Mouse (Mus musculus) cerebellum, adult 18-20 months (tissue): Measurements from ENCODE around the gene Ptprg.

Experiments used
- DNase-seq, 2 experiments: peaks; one replicate each; pipeline ENCODE4 v3.0.0; 2021

Ptprg gene

DNA sequence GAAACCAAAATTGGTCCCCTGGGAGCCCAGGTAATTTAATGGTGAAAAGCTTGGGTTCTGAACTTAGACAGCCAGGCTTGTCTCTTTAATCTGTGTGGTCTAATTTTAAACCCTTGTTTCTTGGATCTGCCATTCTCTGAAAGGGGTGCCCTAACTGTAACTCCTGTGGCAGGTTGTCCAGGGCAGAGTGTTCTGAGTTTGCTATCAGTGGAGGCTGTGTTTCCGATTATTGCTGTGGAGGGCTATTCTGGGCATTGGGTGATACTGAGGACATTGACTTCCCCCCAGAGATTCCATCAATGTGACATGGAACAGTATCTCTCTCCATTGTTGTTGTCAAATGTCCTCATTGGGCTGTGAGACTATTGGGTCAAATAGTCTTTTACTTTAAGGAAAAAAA is 134.2 kb downstream of the Ptprg start:
- no peak for DNase-seq

- no peak for DNase-seq
These were observed 134.8 kb downstream of the Ptprg start for GRCm38 (mm10) chr14:11688142-11688541.

DNA sequence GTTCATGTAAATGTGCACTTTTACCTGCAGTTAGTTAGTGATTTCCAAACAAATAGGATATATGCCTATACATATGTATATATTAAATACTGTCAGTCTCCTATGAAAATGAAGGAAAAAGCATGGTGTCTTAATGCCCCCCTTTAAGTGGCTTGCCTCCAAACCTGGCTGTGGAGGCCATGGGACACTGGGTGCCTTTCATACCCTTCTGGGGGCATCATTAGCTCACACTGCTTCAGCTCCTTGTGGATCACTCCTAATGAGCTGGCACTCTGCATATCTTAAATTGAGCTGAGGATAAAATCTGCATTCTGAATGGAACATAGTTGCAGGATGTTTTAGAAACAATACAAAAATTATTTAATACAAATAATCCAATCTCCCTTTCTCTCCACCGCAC is 136.7 kb downstream of the Ptprg start:
- DNase-seq, result no peak

DNA sequence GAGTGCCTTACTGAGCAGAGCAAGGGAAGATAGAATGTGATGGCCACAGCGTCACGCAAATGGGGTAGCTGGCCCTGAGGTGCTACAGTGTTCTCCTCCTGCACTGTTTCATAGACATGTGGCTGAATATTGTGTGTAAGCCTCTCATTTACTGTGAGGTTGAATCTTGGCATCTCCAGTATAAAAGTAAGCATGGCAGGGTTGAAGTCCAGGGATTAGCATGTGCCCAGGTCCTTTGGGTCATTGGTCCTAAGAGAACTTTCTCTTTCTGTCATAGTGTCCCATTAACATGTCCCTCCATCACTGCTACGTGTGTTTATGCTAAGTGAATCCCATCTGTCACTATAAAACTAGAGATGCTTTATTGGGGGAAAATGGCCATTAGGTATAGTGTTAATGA is 138.2 kb downstream of the Ptprg start:
- DNase-seq, result no peak

- no peak for DNase-seq
These were observed 145.5 kb downstream of the Ptprg start for GRCm38 (mm10) chr14:11698880-11699279.

- no peak for DNase-seq
These were observed 146.3 kb downstream of the Ptprg start for GRCm38 (mm10) chr14:11699654-11700053.

GRCm38 (mm10) chr14:11701516-11702249 is 148.4 kb downstream of the Ptprg start:
- DNase-seq, result no peak

- no peak for DNase-seq
These were observed 149.6 kb downstream of the Ptprg start for GRCm38 (mm10) chr14:11702770-11703477.

- DNase-seq, result no peak
These were observed 151.5 kb downstream of the Ptprg start for GRCm38 (mm10) chr14:11704871-11705270.

DNA sequence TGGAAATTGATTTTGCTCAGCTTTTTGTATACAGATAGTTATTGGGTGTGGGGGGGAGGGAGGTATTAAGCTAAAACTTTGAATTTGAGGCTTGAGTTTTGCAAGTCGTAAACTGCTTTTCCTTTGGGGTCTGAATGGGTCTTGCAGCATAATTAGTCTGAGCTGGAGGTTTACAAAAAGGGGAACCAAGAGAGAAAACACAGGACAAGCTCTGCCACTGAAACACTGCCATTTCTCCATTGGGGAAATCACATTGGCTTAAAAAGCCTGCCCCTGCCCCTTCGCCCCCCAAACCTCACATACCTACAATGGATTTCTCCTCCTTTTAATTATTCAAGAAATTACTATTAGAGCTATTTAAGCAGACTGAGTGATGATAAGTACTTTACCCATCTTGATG is 156.0 kb downstream of the Ptprg start:
- no peak for DNase-seq

DNA sequence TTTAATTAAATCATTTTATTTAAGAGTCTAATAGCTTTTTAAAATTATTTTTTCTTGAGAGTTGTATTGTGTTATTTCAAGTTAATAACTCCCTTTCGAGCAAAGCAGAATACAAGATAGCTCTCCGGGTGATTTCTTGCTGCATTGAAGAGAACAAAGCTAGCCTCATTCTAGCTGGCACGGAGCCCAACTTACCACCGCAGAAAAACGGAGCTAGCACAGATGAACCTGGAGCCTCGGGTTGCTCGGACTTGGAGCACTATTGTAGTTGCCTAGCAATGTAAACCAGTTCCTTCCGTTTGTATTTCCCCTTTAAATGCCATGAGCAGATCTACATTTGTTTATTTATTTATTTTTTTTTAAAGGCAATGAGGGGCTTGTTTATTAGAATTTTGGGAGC is 156.5 kb downstream of the Ptprg start:
- DNase-seq, result peak; percentile 72 to 75

GRCm38 (mm10) chr14:11710410-11711122 is 157.2 kb downstream of the Ptprg start:
- no peak for DNase-seq

DNA sequence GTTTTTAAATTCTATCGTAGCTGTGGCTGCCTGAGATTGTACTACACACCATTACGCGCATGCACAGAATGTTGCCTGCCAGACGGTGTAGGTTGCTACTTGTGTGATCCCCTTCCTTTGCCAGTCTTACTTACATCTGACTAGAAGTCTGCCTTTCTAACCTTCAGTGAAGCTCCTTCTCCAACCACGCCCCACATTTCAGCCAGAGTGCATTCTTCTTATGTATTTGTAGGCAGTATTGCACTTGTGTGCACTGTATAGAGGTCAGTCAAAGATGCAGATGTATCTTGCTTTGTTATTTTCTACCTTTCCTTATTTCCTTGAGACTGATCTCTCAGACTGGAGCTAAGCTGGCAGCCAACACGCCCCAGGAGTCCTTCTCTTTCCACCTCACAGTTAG is 158.8 kb downstream of the Ptprg start:
- no peak for DNase-seq

- no peak for DNase-seq
These were observed 162.9 kb downstream of the Ptprg start for GRCm38 (mm10) chr14:11716230-11716629.

DNA sequence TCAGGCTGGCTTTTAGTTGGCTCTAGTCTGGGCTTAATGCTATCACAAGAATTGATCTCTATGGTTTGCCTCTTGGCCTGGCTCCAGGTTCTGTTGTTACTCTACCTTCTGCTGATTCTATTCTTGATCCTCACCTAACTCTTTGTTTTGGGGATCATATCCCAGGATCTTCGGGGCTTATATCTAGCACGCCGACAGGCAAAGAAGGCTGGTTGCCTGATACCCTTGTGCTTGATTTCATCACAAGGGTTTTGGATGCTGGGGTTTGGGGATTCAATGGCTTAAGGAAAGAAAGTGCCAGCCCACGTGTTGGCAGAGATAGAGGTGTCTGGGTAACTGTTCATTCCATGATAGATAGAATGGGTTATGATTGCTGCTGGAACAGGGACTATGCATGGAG is 164.9 kb downstream of the Ptprg start:
- DNase-seq, result no peak

DNA sequence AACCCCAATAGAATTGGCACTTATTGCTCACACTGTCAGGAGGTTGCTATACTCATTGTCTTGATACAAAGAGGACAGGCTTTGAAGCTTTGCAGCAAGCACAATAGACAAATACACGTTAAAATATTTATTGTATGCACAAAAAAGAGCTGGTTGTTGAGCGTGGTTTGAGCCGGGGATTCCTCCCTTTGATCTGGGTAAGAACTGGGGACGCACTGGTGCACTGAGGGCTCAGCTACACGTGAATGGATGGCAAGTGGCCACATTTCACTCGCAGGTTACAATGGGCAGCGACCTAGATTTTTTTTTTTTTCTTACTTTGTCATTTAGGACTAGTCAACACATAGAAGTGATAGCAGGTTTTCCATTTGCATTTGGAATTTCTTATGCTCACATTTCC is 165.9 kb downstream of the Ptprg start:
- DNase-seq, result no peak

GRCm38 (mm10) chr14:11722101-11722500 is 168.8 kb downstream of the Ptprg start:
- no peak for DNase-seq

DNA sequence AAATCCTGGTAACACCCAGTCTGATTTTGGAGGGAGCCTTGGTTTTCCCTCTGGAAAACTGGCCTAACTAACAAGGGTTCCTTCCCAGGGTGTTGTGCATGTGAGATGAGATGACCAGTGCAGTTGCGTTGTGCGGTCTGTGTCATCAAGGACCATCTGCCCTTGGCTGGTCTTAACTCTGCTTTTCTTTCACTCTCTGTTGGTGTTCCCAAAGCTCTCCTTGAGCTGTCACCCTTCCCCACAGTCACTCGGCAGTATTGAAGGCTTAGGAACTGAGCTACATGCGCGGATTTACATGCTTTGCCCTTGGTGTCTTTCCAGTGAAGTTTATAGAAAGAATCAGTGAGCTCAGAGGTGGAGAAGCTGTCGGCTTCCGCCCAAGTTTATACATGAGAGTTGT is 170.5 kb downstream of the Ptprg start:
- DNase-seq, result no peak

- no peak for DNase-seq
These were observed 178.0 kb downstream of the Ptprg start for GRCm38 (mm10) chr14:11731223-11731920.

DNA sequence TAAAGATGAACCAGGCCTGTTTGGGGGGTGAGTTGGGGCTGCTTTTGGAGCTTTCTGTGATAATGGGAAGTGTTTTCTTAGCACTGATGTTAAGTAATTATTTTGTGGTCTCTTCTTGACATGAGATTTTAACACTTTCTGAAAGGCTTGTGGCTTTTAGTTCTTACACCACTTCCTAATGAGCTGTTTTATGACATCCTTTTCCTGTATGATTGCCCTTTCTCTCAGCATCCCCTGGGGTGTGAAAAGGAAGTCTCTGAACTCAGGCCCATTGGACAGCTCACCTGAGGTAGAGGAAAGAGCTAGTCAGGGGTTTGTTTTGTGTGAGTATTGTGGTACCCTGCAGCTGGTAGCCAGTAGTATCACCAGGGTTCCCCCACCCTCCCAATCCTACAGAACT is 179.0 kb downstream of the Ptprg start:
- no peak for DNase-seq

GRCm38 (mm10) chr14:11743726-11744125 is 190.4 kb downstream of the Ptprg start:
- DNase-seq, result no peak

GRCm38 (mm10) chr14:11752678-11753077 is 199.3 kb downstream of the Ptprg start:
- no peak for DNase-seq

DNA sequence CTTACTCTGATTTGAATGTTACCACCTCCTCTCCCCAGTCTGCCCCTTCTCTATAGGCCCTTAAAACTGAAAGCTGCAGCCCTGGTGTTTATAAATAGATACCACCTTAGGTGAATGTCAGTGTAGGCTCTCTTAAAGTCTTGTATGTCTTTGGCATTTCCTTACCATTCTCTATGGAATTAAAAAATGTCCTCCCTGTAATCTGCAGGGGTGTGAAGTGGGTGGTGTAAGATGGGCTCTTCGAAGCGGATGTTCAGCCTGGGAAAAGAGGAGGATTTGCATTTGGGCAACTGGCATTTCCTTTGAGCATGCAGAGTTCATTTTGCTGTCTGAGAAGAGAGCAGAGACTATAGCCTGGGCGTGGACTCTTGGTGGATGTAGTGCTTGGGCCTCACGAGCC is 201.3 kb downstream of the Ptprg start:
- no peak for DNase-seq
